Mouse (Mus musculus): Measurements from ENCODE around the gene Mcmbp. TPM values are rescaled to one million over a fixed set of nuclear protein-coding genes. Genes with fewer than 3 reads are reported as not detected.

Mcmbp gene
- 32.8 and 33.4 TPM in 2 replicates for polyA plus RNA-seq (2015; fragmentation: Nextera tagmentation; extraction: Ambion mirVana)

DNA sequence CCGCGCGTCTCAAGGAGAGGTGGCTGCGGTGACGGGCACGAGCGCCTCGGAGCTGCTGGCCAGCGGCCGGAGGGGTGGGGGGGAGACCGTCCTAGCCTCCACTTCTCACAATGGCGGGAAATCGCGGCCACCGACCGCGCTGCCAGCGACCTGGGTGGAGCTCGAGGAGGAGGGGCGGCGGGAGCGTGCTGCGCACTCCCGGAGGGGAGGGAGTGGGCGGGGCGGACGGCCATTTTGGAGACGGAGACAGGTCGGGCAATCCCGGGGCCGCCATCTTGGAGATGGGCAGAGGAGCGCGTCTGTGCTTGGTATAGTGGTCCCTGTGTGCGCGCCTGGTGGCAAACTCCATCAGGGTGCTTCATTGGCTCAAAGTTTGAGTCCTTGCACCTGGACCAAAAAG lies at the start of gene Mcmbp:
Gene Mcmbp, minus strand, starts transcription at position 162 of the 400 bp plus-strand sequence.

DNA sequence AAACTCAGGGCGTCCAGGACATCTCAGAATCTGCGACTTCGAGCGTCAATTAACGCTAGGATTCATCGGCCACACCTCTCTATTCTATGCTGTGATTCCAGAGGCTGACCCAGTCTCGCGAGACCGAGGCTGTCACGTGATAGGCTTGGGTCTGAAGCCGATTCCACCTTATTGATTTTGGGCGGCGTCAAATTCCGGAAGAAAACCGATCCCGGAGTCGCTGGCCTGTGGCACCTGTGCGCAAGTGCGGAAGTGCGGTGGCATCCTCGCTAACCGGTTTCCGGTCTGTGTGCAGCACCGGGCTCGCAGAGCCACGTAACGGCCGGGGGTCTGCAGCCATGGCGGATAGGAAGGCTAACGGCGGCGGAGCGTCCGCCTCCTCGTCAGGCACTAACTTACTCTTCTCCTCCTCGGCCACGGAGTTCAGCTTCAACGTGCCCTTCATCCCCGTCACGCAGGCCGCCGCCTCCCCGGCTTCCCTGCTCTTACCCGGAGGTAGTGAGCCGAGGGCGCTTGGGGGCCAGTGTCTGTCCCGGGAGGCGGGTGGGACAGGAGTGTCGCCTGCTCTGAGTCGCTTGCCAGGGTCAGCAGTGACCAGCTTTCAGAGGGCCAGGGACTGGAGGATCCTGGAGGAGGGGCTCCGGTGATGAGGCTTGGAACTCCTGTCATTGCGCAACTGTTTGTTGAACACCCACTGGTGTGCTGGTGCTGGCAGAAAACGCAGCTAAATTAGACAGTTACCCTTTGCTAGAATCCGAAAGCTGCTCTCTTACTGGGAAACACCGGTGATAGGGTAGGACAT lies 4.6 kb upstream of the Mcmbp start, which contains the start of gene Sec23ip:
Gene Sec23ip, plus strand, starts transcription at position 260 of the 802 bp plus-strand sequence.

Other genes with a start within 250 kb of the Mcmbp start
- gene Bag3, start 216.9 kb downstream of the Mcmbp start, polyA plus RNA-seq (2015; fragmentation: Nextera tagmentation; extraction: Ambion mirVana) = 29.0 and 29.5 TPM in 2 replicates
- 9.5 and 10.3 TPM in 2 replicates for gene Inpp5f, start 129.2 kb downstream of the Mcmbp start, polyA plus RNA-seq (2015; fragmentation: Nextera tagmentation; extraction: Ambion mirVana)
- 21.9 and 26.9 TPM in 2 replicates for gene Sec23ip, start 4.4 kb upstream of the Mcmbp start, polyA plus RNA-seq (2015; fragmentation: Nextera tagmentation; extraction: Ambion mirVana)

Data from urinary bladder, postnatal 0 days (tissue).